Mouse (Mus musculus): ENCODE measurements at regions not wholly inside any gene's neighbourhood (a gene's known extent, or its start where the extent isn't known, plus 50 kb on each side); places are given as distances from the start of the nearest gene placed in this dataset.

DNA sequence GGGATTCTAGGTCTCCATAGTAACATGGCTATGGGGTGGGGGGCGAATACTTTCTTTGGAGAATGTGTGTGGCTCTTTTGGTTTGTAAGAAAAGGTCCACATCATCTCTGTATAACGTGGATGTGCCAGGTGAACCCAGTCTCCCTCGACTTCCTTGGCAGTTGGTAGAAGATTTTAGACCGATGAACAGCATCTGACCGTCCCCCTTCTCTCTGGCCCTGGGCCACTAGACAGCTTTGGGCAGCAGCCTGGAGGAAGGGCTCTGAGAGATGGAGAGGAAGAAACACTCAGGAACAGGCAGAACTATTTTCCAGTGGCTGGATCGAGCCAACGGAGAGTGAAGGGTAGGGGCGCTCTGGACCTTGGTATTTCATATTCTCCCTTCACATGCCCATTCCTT is 217.5 kb upstream of the Cxcr4 start:
- TF ChIP-seq CTCF (IDR thresholded peaks at IDR 0.05; ENCODE audit: borderline replicate concordance, insufficient read depth, low read length), result no peak
- TF ChIP-seq POLR2A (IDR thresholded peaks at IDR 0.05; ENCODE audit: low read depth, low read length), result no peak
